ENCODE assay signal across 15 mouse cellular contexts in the genomic region with DNA sequence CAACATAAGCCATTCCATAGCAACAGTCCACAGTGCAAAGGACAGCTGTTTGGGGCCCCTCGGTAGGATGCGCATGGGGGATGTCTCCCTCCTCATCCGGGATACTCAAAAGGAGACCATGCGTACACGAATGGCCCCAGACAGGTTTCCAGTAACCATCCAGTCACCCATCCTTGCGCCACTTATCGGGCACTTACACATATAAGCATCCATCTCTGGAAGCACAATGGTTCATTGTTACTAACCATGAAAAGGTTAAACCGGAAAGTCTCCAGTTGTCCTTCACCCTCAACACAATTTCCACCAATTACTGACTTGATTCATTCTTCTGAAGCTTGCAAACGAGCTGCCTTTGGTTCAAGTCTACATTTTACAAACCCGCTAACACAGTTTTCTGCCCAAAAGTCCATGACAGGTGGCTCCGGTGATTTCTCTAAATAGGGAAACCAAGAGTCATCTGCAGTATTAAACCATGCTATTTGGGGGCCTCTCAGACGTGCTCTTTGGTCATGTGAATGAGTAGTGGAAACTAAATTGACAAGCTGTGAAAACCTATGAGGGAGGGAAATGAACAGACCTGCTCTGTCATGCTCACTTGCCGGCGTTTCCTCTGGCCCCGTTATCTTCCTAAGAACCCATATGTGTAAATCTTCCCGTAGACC.
"Had no signal": no experiment of that assay in that cellular context is flagged by ENCODE, and none has a peak within 500 bp of the region (broad histone marks: within the 10 kb centered on the region; RNA-seq: fewer than 3 reads in every experiment).

No protein-coding gene starts in this region.

- DNase-seq: kidney, adult 2 months; kidney, postnatal 14 days; lung, embryonic 14.5 days; lung, postnatal 10 days; lung, postnatal 4 days; right cerebral cortex, postnatal 14 days; thymus, postnatal 36 days had no signal

- H3K4me2 ChIP-seq: kidney, embryonic 15.5 days; liver, embryonic 11.5 days; lung, embryonic 14.5 days; midbrain, embryonic 13.5 days; neural tube, embryonic 13.5 days had no signal

- H3K9ac ChIP-seq: kidney, embryonic 15.5 days; lung, embryonic 14.5 days; midbrain, embryonic 13.5 days; neural tube, embryonic 13.5 days had no signal

- H3K9me3 ChIP-seq: kidney, embryonic 15.5 days; limb, embryonic 10.5 days; megakaryocyte, embryonic 14.5 days; midbrain, embryonic 13.5 days; neural tube, embryonic 13.5 days had no signal

- H3K4me1 ChIP-seq: kidney, embryonic 15.5 days; limb, embryonic 10.5 days; midbrain, embryonic 13.5 days; neural tube, embryonic 13.5 days had no signal

- ATAC-seq: intestine, embryonic 16.5 days; midbrain, embryonic 13.5 days had no signal

- H3K27ac ChIP-seq: kidney, embryonic 15.5 days; left cerebral cortex, adult 2 months; limb, embryonic 10.5 days; midbrain, embryonic 13.5 days; neural tube, embryonic 13.5 days had no signal

- H3K36me3 ChIP-seq: kidney, embryonic 15.5 days; limb, embryonic 10.5 days; midbrain, embryonic 13.5 days; neural tube, embryonic 13.5 days had no signal

- H3K4me3 ChIP-seq: kidney, embryonic 15.5 days; left cerebral cortex, adult 2 months; limb, embryonic 10.5 days; midbrain, embryonic 13.5 days; neural tube, embryonic 13.5 days had no signal

- H3K27me3 ChIP-seq: kidney, embryonic 15.5 days; megakaryocyte, embryonic 14.5 days; midbrain, embryonic 13.5 days; neural tube, embryonic 13.5 days had no signal
